Mouse (Mus musculus) liver, embryonic 11.5 days (tissue): Measurements from ENCODE around the gene Galnt7. TPM values are rescaled to one million over a fixed set of nuclear protein-coding genes. Genes with fewer than 3 reads are reported as not detected.

Experiments
- ATAC-seq: fragments of 200-750 bp; cut with Nextera tagmentation; replicated peaks from 2 replicates; pipeline ENCODE4 v1.8.0; 2017; ENCODE audit warnings: moderate number of reproducible peaks, mild to moderate bottlenecking, moderate TSS enrichment, moderate library complexity; ENCODE audit not compliant: low FRiP score
- DNase-seq: peaks from one replicate; pipeline ENCODE4 v3.0.0-alpha.2; 2017; ENCODE audit warnings: low spot score
- H3K27ac ChIP-seq: fragments of 300-500 bp; sonication (generic); 2 replicates; pipeline ENCODE4 v1.5.1; 2014; ENCODE audit warnings: mild to moderate bottlenecking, low read depth, low read length, control low read depth
- H3K27me3 ChIP-seq: fragments of 300-500 bp; sonication (generic); replicated peaks from 2 replicates; pipeline ENCODE4 v1.6.1; 2014; ENCODE audit warnings: low read length, mixed read lengths; ENCODE audit not compliant: control insufficient read depth, insufficient read depth
- H3K36me3 ChIP-seq: fragments of 300-500 bp; sonication (generic); 2 replicates; pipeline ENCODE4 v1.6.1; 2014; ENCODE audit warnings: mild to moderate bottlenecking, low read length, moderate library complexity, mixed read lengths; ENCODE audit not compliant: control insufficient read depth, insufficient read depth
- H3K4me1 ChIP-seq: fragments of 300-500 bp; sonication (generic); replicated peaks from 2 replicates; pipeline ENCODE4 v1.6.1; 2014; ENCODE audit warnings: low read length, mixed read lengths; ENCODE audit not compliant: control insufficient read depth, insufficient read depth
- H3K4me2 ChIP-seq: fragments of 300-500 bp; sonication (generic); 2 replicates; pipeline ENCODE4 v1.6.1; 2014; ENCODE audit warnings: mild to moderate bottlenecking, control low read depth, moderate library complexity
- H3K4me3 ChIP-seq: fragments of 300-500 bp; sonication (generic); 2 replicates; pipeline ENCODE4 v1.5.1; 2014; ENCODE audit warnings: low read depth, low read length, control low read depth
- H3K9ac ChIP-seq: fragments of 300-500 bp; sonication (generic); 2 replicates; pipeline ENCODE4 v1.6.1; 2014; ENCODE audit warnings: low read depth, low read length, control low read depth
- H3K9me3 ChIP-seq: fragments of 300-500 bp; sonication (generic); 2 replicates; pipeline ENCODE4 v1.6.1; 2016; ENCODE audit warnings: low read length, inconsistent platforms, mixed read lengths; ENCODE audit not compliant: control insufficient read depth
- WGBS: fragments of 180-500 bp; shearing (Covaris S2); extraction: QIAGEN DNeasy Blood & Tissue Kit; methylation state at CpG from one replicate; pipeline ENCODE4 v1.1.7; 2014; 5-methylcytosine and 5-hydroxymethylcytosine counted together
- polyA plus RNA-seq: library from polyadenylated mRNA; unstranded; fragments of >200 nt; fragmentation: Nextera tagmentation; extraction: Ambion mirVana; gene quantifications from 2 replicates; pipeline ENCODE4 v1.2.1, GENCODE M21; 2014

The Galnt7 gene
- polyA plus RNA-seq, 1 experiment from 2014 or later: 17.4 TPM

DNA sequence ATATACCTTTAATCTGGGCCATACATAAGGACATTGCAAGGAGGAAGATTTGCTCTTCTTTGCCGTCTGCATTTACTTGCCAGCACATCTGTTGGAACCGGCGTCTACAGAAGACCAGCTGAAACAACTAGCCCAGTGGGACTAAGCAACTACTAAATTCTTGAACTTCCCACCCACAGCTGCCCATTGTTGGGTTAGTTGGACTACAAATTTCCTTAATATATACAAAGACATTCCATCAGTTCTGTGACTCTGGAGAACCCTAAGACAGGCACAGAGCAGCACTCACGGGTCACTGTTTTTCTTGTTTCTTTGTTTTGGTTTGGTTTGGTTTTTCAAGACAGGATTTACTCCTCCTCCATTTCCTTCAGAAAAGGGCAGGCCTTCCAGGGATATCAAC is 172.2 kb downstream of the Galnt7 start:
- Histone ChIP-seq H3K36me3 (0 out of 2 replicates have a peak, but pooled peaks cover 3% of the 10 kb centered on the region), H3K4me1 (peaks cover 4% of the 10 kb centered on the region), H3K4me2 (no peak overlapping the region), H3K27me3 (no peaks in the 10 kb centered on the region), H3K4me3 (no peak overlapping the region), H3K9ac (no peak overlapping the region), H3K9me3 (no peaks in the 10 kb centered on the region), H3K27ac (no peak overlapping the region)
- DNase-seq: no peak
- no peak for ATAC-seq
- WGBS: 80% methylated on average over 4 of the region's 4 CpGs

DNA sequence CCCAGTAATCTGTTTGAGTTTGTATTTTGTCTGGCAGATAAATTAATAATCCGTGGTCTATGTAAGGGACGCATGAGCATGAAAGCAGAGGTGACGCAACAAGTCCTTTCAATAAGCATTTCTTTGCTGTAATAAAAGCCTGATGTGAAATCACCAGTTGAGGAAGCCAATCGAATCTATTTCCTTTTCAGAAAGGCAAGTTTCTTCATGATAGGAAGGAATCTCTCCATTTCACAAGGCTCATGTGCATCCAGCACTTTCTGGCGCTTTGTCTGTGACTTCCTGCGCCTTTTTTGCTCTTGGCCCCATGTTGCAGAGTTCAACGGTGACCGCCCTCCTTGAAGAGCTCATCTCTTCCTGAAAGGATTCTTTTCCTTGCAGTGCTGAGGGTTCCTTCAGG is 173.1 kb downstream of the Galnt7 start:
- DNase-seq (no peak), ATAC-seq (no peak)
- Histone ChIP-seq H3K36me3 (0 out of 2 replicates have a peak, but pooled peaks cover 3% of the 10 kb centered on the region), H3K27ac (no peak overlapping the region), H3K27me3 (no peaks in the 10 kb centered on the region), H3K4me1 (no peaks in the 10 kb centered on the region), H3K4me3 (no peak overlapping the region), H3K9me3 (no peaks in the 10 kb centered on the region), H3K9ac (no peak overlapping the region), H3K4me2 (no peak overlapping the region)
- WGBS: 87% methylated on average over 8 of the region's 8 CpGs

DNA sequence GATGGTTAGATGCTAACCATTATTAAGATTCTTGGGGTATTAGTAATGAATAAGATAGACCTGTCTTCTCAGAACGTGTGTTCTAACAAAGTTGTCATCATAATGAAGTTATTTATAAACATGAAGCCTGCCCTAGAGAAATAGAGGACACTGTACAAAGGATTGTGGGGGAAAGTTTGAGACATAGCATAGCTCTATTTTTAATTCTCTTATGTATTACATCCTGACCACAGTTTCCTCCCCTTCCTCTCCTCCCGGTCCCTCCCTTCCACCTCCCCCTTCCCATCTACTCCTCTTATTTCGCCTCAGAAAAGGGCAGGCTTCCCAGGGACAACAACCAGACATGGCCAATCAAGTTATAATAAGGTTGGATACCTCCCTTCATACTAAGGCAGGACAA is 174.4 kb downstream of the Galnt7 start:
- WGBS: 54% methylated on average over 3 of the region's 3 CpGs
- no peaks in the 10 kb centered on the region for H3K27me3 ChIP-seq
- no peak for ATAC-seq

More for the DNA sequence above, 174.4 kb downstream of the Galnt7 start:
- Histone ChIP-seq H3K27ac (no peak overlapping the region), H3K9ac (no peak overlapping the region), H3K4me1 (no peaks in the 10 kb centered on the region), H3K9me3 (no peaks in the 10 kb centered on the region), H3K4me3 (no peak overlapping the region), H3K4me2 (no peak overlapping the region), H3K36me3 (0 out of 2 replicates have a peak, but pooled peaks cover 3% of the 10 kb centered on the region)
- DNase-seq: no peak

Other genes starting within 250 kb of the Galnt7 start
- not detected in 2 replicates for gene Scrg1, start 197.1 kb downstream of the Galnt7 start, polyA plus RNA-seq
- 42.9 and 45.7 TPM in 2 replicates for gene Sap30, start 165.2 kb downstream of the Galnt7 start, polyA plus RNA-seq
- 539 and 542 TPM in 2 replicates for gene Hmgb2, start 141.1 kb downstream of the Galnt7 start, polyA plus RNA-seq